Mouse (Mus musculus) left cerebral cortex, adult 8-10 months (tissue): ENCODE measurements around the gene Aldh1a1. TPM values are rescaled to one million over a fixed set of nuclear protein-coding genes. Genes with fewer than 3 reads are reported as not detected.
A peak's percentile ranks its signal among the peaks of the same experiment; 100 is the strongest.
"Not testable (repeated sequence)": the region's sequence is repeated elsewhere in the genome, so short reads cannot be mapped to it uniquely, and the experiment has no call there.

ENCODE experiments used
- DNase-seq, 2 experiments: peaks; one replicate each; pipeline ENCODE4 v3.0.0; 2022; ENCODE audit warnings: low spot score in 2 of 2
- total RNA-seq, 4 experiments: library from RNA; stranded (reverse); gene quantifications; 2 replicates each; pipeline ENCODE4 v1.2.4; 2022

Aldh1a1 gene
- total RNA-seq, 4 experiments from 2014 or later: 42.2 to 57.1 (median 47.7) TPM

GRCm38 (mm10) chr19:20549409-20549808, 56.9 kb downstream of the Aldh1a1 start:
- no peak for DNase-seq

GRCm38 (mm10) chr19:20555365-20555764, 62.9 kb downstream of the Aldh1a1 start:
- no peak for DNase-seq

- no peak for DNase-seq
Measured at GRCm38 (mm10) chr19:20557211-20557610, 64.7 kb downstream of the Aldh1a1 start.

GRCm38 (mm10) chr19:20558069-20558468, 65.6 kb downstream of the Aldh1a1 start:
- DNase-seq: no peak

- DNase-seq: no peak
Measured at GRCm38 (mm10) chr19:20558544-20558943, 66.0 kb downstream of the Aldh1a1 start.

GRCm38 (mm10) chr19:20558952-20559351, 66.4 kb downstream of the Aldh1a1 start:
- DNase-seq: no peak

GRCm38 (mm10) chr19:20559952-20560351, 67.4 kb downstream of the Aldh1a1 start:
- no peak for DNase-seq

- no peak for DNase-seq
Measured at GRCm38 (mm10) chr19:20562396-20562795, 69.9 kb downstream of the Aldh1a1 start.

GRCm38 (mm10) chr19:20566294-20566693, 73.8 kb downstream of the Aldh1a1 start:
- DNase-seq: no peak

- DNase-seq: no peak
Measured at GRCm38 (mm10) chr19:20567039-20567438, 74.5 kb downstream of the Aldh1a1 start.

GRCm38 (mm10) chr19:20576984-20577383, 84.5 kb downstream of the Aldh1a1 start:
- DNase-seq: no peak

GRCm38 (mm10) chr19:20577429-20577828, 84.9 kb downstream of the Aldh1a1 start:
- DNase-seq: no peak

GRCm38 (mm10) chr19:20599951-20600350, 107.4 kb downstream of the Aldh1a1 start:
- no peak for DNase-seq

GRCm38 (mm10) chr19:20601739-20602138, 109.2 kb downstream of the Aldh1a1 start:
- DNase-seq: no peak

- no peak for DNase-seq
Measured at GRCm38 (mm10) chr19:20603212-20603611, 110.7 kb downstream of the Aldh1a1 start.

- no peak for DNase-seq
Measured at GRCm38 (mm10) chr19:20603866-20604265, 111.4 kb downstream of the Aldh1a1 start.

GRCm38 (mm10) chr19:20614252-20614930, 121.9 kb downstream of the Aldh1a1 start:
- DNase-seq: no peak

GRCm38 (mm10) chr19:20622434-20622833, 129.9 kb downstream of the Aldh1a1 start:
- no peak for DNase-seq

GRCm38 (mm10) chr19:20623416-20623815, 130.9 kb downstream of the Aldh1a1 start:
- DNase-seq: no peak

- no peak for DNase-seq
Measured at GRCm38 (mm10) chr19:20631020-20631419, 138.5 kb downstream of the Aldh1a1 start.

- DNase-seq: peak in 1 of 2 experiments; percentile 5
Measured at GRCm38 (mm10) chr19:20633876-20634691, 141.6 kb downstream of the Aldh1a1 start.

GRCm38 (mm10) chr19:20644346-20644745, 151.8 kb downstream of the Aldh1a1 start:
- no peak for DNase-seq

GRCm38 (mm10) chr19:20647496-20647895, 155.0 kb downstream of the Aldh1a1 start:
- DNase-seq: not testable (repeated sequence)
